Mouse (Mus musculus) lung, postnatal 4 days (tissue): ENCODE data around the gene Idua.
A peak's percentile ranks its signal among the peaks of the same experiment; 100 is the strongest.
"Not testable (repeated sequence)": the region's sequence is repeated elsewhere in the genome, so short reads cannot be mapped to it uniquely, and the experiment has no call there.

Experiments used
- DNase-seq, 2 experiments: peaks; one replicate each; pipeline ENCODE4 v3.0.0; 2021

The Idua gene

DNA sequence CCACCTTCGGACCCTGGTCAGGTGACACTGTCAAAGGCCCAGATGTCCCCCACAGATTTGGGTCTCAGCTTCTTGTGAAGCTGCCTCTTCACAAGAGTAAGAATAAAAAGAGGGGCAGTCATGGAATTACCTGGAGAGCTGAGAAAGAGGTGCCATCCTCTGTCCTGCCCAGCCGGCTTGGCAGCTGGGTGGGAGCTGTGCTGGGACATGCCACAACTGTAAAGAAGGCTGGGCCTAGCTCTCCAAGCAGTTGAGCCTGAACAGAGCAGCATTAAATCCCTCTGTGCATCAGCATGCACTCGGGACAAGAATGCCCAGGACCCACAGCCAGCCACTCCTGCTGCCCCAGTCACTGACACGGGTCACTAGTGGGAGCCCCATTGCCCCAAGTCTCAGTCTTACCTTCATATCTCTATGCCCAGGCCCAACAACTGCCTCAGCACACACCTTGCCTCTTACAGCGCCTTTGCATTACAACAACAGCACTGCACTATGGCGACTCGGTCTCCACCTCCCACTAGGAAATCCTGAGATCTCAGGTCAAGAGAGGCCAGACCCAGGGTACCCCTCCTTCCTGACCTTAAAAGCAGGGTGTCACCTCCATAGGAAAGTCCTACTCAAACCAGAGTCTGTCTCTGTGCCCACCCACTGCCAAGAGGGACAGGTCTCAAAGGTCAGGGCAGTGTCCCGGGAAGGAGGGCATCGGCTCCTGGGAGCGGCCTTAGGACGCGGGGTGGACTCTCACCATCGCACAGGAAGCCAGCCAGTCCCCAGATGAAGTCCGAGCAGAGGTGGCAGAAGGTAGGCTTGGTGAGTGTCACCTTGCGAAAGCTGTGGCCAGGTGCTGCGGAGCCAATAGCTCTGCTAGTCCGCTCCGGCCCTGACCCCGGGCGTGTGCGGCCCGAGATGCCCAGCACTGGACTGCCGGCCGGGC is at the start of gene Idua:
TSS of gene Idua (plus strand) at position 634 of the 934 bp plus-strand sequence.
- no peak for DNase-seq

DNA sequence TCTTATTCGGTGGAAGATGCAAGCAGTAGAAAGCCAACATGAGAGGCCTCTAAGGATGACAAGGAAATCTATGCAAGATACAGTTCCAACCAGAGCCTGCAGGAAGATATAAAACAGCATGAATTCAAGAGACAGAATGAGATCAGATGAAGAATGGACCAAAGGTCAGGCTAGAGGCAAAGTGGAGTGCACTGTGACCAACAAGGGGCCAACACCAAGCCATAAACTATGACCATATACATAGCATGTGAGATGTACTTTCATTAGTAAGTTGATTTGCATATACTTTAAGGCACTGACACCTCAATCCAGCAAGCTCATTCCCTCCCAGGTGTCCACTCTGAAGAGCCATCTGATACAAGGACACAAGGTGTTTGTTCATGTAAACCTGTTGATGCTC is 49.7 kb upstream of the Idua start:
- no peak for DNase-seq

DNA sequence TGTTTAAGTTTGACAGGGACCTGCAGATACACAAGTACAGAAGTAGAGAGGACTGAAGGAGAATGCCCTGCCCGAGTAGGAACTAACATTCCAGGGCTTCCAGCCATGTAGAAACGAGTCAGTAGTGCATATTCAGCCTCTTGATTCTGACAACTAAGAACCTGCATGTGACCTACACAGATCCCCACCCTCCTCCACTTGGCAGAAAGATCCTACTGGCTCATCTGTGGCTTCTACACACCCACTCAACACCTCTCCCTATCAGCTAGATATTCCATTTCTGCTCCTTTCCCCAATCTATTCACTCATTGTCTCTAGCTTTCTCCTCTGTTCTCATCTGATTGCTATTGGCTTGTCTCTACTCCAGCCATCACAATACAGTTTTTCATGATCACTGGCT is 38.3 kb upstream of the Idua start:
- no peak for DNase-seq

DNA sequence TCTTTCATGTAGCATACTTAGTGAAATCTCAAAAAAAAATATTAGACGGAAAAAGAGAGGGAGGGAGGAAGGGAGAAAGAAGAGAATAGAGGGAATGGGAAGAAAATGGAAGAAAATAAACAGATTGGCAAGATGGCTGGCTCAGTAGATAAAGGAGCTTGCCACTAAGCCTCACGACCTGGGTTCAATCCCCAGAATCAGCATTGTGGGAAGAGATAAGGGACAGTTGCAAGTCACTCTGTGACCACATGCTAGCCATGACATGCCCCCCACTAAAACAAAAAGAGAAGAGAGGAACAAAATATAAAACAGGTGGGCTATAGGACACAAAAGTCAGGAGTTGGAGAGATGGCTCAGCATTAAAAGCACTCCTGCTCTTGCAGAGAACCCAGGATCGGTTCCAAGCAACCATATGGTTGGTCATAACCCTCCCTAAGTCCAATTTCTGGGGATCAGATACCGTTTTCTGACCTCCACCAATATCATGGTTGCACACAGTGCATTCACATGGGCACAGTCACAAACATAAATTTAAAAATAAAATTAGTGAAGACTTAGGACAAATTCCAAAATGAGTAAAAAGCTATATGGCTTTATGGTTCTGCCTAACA is 34.0 kb upstream of the Idua start:
- DNase-seq: no peak

DNA sequence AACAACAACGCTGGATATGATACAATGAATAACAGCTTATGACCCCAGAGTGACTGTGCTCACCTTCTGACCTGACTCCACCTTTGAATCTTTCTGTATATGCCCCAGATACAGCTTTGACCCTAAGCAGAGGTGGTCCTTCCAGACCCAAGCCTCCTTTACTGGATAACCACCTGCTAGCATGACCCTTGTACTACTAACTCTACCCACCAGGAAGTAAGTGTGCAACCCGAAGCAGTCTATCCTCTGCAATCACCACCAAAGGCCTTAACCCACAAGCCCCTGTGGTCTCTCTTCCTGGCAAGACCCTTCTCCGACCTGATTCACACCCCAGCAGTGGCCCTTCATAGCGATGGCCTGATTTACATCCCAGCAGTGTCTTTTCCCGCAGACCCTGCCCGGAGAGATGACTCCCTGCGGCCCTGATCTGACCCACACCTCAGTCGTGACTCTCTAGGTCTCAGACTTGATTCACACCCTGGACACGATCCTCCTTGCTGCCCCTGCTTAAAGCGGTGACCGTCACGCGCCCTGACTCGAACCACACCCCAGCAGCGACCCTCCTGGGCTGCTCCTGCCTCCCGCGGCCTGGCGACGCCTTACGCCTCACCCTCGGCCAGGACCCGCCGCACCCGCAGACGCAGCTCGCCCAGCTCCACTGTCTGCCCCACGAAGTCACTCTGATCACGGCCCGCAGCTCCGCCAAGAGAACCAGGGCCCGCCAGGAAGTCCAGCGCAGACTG is 31.1 kb upstream of the Idua start:
- DNase-seq: no peak

DNA sequence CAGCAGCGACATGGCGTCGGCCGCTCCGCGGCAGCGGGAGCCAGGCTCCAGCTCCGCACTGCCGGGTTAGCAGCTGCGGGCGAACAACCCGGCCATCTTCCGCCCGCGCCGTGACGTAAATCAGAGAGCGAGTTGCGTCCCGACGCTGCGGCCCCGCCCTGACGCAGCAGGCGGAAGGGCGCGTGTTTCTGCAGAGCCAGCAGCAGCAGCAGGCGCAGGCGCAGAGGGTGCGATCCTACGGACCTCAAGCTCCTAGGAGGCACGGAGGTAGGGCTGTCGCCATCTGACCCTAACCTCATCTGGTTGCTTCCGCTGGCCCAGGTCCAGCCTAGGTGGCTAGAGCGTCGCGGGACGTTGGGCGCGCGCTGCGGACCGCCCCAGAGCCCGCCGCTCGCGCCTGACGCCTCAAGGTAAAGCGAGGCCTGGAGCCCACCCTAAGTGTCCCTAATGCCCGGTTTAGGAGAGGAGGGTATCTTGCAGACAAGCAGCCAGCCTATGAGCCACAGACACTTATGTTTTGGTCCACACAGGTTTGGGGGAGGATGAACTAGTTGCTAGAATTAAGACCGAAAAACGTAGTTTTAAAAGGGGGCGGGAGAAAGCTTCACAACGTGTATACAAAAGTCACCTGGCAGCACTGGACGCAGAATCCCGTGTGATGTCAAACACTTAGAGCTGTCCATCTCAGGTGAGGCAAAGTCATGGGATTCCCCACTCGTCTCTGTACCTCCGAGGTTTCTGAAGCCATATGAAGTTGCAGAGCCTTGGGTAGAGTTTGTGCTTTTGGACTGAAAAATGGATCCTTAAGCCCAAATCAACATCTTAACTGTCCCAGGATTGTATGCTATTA is 30.3 kb upstream of the Idua start, which contains the start of the genes Gak and Tmem175:
TSS of gene Gak (minus strand) at position 122 of the 850 bp plus-strand sequence.
TSS of gene Tmem175 (plus strand) at position 137 of the 850 bp plus-strand sequence.
- peak; percentile 94 to 96 for DNase-seq

DNA sequence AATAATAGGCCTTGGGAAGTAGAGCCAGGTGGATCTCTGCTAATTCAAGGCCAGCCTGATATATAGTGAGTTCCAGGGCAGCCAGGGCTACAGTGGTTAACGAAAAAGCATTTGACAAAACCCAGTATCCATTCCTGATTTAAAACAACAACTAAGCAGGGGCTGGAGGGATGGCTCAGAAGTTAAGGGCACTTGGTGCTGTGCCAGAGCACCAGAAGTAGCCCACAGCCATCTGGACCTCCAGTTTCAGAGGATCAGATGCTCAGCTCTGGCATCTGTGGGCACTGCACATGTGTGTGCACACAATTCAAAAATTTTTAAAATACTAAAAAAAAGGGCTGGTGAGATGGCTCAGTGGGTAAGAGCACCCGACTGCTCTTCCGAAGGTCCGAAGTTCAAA is 26.5 kb upstream of the Idua start:
- no peak for DNase-seq

DNA sequence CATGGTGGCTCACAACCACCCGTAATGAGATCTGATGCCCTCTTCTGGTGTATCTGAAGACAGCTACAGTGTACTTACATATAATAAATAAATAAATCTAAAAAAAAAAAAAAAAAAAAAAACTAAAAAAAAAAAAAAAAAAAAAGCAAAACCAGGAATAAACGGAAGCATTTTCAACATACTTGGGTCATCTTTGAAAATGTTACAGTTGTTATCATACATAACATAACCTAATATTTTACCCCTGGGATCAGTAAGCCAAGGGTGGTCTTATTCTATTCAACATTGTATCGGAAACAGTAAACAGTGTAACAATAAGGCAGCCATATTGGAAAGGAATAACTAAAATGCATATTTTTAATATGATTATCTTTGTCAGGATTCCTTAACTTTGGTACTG is 26.0 kb upstream of the Idua start:
- DNase-seq: not testable (repeated sequence)

DNA sequence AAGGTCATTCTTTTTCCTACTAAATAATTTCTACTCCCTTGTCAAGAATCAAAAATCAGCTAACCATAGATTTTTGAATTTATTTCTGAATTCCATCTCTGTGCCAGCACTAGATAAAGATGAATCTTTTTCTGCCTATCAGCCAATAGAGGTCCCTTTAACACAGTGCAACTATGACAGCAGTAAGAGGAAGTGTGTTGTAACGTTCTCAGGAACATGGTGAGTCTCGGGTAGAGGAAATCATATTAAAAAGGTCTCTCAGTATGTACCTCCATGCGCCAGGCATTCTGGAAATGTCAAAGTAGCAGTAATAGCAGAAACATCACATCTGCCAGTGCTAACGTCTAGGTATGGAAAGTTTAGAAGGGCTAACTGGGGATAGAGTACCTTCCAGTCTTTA is 24.0 kb upstream of the Idua start:
- no peak for DNase-seq

DNA sequence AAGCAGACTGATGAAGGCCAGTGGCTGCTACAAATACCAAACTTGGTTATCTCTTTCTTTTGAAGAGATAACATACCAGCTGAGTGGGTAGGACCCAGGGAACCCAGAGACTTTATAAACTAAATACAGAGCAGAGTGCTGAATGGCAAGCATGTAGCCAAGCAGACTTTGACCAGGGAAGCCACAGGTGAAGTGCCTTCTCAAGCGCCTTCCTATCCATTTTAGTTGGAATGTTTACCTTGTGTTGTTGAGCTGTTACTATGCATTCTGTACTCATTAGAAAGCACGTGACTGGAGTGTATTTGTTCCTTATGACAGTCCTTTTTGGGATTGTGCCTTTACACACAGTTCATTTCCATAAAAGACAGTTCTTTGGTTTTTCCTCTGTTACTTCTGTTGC is 16.5 kb upstream of the Idua start:
- no peak for DNase-seq

DNA sequence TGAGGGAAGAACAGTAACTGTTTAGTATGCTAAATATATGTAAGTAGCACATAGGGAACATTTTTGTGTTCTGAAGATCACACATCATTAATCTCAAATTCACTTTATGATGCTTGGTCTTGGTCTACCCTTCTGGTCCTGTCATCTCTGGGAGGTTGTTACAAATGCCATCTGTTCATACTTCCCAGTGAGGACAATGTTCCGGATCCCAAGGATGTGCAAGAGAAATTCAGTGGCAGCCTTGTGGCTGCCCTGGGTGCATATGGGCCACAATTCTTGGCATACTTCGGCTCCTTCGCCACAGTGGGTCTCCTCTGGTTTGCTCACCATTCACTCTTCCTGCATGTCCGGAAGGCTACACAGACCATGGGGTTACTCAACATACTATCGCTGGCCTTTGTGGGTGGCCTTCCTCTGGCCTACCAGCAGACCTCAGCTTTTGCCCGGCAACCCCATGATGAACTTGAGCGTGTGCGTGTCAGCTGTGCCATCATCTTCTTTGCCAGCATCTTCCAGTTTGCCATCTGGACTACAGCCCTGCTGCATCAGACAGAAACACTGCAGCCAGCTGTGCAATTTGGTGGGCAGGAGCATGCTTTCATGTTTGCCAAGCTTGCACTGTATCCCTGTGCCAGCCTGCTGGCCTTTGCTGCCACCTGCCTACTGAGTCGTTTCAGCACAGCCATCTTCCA is 14.3 kb upstream of the Idua start:
- peak; percentile 30 to 61 for DNase-seq

DNA sequence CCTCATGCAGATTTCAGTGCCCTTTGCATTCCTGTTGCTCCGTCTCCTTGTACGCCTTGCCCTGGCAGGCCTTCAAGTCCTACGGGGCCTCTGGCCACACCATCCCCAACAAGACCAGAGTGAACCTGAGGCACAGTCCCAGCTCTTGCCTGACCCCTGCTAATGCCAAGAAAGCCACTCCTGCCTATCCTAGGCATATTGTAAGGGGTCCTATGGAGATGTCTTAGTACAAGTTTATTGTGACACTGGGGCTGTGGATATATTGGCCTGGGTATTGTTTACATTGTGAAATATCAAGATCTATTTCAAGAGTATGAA is 13.8 kb upstream of the Idua start:
- no peak for DNase-seq

DNA sequence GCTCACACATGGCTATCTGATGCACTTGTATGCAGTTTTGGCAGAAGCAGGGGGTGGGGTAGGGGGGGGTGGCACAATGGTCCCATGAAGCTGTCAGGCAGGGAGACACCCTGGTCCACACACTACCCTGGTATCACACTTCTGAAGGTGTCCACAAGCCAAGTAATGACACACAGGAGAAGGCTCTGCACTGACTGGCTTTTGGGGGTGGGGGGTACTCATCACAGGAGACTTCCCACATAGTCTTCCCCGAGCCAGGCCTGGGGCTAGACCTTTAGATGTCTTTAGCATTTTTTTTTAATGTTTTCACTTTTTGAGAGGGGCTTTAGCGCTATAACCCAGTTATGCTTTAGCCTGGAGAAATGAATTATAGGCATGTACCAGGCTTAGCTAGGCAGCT is 12.8 kb upstream of the Idua start:
- DNase-seq: no peak

DNA sequence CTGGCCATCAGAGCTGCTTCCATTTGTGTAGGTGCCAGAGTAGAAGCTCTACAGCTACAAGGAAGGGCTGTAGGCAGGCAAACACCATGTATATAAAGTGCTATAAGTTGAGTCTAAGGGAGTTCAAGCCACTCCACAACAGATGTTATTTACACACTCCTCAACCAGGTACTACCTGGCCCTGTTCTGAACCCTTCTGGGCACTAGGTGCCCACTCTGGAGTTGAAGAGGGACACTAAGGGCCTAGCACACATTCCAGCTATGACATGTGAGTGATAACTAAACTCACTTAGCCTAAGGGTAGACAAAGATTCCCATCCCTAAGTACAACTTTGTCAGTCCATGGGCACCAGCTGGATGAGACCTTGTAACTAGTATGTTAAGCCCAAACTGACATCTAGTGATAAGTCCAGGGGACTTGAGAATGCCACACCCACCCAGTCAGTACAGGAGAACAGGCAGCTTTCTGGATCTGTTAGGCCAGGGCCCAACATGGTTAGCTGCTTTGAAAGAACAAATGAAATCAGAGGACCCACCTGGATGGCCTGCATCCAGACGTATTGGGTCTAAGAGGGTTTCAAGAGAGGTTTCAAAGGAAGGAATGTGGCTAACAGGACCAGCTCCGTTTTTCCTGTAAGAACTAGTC is 12.2 kb upstream of the Idua start:
- DNase-seq: peak in 1 of 2 experiments; percentile 31

DNA sequence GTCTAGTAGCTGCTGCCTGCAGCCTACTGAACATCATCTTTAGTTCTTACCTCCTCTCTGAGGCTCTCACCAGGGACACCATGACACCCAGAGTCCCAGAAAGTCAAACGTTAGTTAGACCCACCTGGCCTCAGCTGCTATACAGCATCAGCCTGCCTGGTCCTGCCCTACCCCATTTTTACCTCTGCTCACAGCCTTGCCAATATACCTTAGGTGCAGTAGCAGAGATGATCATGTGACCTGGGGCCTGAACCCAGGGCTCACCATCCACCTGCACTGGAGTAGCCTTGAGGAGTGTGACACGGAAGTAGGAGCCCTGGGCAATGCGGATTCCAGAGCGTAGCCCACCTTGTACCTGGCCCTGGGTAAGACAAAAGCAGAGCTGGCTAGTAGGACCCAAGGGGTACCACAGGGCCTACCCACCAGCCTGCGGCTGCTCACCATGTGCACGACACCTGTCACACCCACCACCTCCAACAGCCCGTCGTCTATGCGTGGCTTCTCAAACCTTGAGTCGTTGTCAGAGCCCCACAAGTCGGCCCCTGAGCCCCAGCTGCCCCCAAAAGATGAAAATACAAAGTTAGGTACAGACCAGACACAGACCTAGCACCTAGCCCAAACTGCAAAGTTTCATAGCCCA is 11.1 kb upstream of the Idua start:
- no peak for DNase-seq

DNA sequence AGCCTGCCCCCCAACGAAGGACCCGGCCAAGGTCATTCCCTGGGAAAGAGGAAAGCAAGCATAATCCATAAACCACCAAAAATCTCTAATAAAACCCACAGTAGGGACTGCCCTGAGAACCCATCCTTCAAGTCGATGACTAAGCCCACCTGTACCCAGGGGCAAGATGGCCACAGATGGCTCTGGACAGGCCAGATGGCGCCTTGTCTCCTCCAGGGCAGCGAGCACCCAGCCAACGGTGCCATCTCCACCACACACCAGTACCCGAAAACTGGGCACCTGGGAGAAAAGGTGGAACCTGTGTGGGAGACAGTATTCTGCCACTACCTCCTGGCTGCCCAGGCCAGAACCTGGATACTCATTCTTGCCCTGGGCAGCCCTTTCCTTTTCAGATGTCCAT is 9.8 kb upstream of the Idua start:
- DNase-seq: no peak

DNA sequence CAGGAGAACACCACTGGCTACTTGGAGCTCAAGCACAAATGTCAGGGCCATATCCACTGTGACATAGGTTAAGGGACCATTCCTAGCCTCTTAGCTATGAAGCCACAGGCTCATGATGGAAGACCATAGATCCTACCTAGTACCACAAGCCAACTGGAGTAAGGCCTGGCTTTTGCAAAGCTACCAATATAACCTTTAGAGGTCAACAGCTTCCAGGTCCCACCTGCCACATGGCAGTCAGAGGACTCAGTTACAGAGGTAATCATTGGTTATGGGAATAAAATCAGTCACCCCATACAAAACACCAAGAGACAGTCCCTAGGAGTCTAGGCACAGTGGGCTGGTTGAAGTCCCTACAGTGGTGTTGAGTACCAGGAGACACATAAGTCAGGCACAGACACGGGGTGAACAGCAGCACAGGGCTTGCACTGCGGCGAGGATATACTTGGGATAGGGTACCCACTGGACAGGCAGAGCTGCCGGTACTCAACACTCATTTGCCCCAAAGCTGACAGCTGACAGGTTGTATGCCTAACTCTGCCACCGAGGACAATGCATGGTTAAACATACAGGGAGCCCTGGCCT is 8.9 kb upstream of the Idua start:
- DNase-seq: no peak

DNA sequence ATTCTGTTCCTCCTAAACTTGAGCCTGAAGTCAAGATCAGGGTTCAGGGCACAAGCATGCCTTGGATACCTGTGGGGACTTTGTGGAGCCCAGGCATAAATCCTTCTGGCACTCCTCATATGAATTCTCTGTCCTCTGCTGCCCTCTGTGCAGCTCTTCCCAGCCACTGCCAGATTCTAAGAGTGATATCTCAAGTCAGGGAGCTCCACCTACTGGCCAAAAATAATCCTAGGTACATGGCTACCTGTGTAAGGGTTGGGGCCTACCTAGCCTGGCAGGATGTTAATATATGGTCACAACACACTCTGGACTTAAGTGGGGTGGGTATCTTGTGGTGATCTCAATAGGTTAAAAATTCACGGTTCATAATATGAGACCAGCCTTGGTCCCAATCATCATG is 8.3 kb upstream of the Idua start:
- DNase-seq: peak in 1 of 2 experiments; percentile 62

DNA sequence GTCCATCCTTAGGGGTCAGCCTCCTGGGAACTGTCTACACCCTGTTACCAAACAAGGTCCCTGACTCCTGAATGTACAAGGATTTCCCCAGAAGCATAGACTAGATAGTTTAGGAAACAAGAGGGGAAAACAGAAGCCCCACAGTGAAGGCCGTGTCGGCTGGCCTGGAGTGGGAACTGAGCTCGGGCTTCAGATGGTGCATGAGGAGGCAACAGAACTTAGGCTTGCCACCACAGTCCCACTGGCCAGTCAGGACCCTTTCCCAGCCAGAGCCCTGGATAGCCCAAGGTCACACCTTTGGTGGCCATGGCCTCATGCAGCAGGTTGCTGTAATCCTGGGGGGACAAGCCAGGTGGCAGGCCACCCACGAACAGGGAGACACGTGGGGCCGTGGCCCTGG is 6.8 kb upstream of the Idua start:
- no peak for DNase-seq

DNA sequence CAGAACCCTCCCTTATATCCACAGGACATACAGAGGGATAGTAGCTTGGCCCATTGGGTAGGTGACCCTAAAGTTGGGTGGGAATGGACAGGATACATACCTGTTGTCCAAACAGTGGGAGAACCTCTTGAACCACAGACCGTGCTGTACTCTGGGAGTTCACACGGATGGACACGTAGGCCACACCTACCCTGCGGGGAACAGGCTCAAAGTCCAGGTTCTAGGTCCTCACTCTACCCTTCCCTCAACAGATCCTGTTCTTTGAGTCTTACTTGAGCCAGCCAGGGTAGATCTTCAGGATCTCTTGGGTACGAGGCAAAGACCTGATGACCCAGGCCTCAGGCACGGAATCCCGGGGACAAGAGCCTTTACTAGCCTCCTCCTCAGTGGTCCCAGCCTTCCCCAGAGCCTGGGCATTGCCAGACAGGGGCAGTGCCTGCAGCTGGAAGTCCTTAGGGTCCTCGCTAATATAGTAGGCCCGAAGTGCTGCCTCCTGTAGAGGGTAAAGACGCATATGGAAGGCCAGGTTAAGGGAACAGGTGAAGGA is 5.6 kb upstream of the Idua start:
- DNase-seq: no peak
